Mouse (Mus musculus) cerebral cortex, adult 2 months (tissue): ENCODE results near the gene Tenm2.

Source experiments
- WGBS: fragments of 180-500 bp; shearing (Covaris S2); methylation state at CpG from one replicate; pipeline ENCODE4 v1.1.7; 2018; 5-methylcytosine and 5-hydroxymethylcytosine counted together

Tenm2 gene

GRCm38 (mm10) chr11:37235914-37236600 lies at the start of gene Tenm2:
Gene Tenm2 (minus strand): TSS chr11:37235964.
- under 1% methylated on average over 59 of the region's 59 CpGs for WGBS

GRCm38 (mm10) chr11:37285186-37285585 lies 49.4 kb upstream of the Tenm2 start:
- 48% methylated on average over 2 of the region's 2 CpGs for WGBS

- 73% methylated on average over 2 of the region's 2 CpGs for WGBS
Observed at GRCm38 (mm10) chr11:37248796-37249195, 13.0 kb upstream of the Tenm2 start.

- 24% methylated on average over 7 of the region's 7 CpGs for WGBS
Observed at GRCm38 (mm10) chr11:37237096-37237725, 1.4 kb upstream of the Tenm2 start.

- under 1% methylated on average over 31 of the region's 31 CpGs for WGBS
Observed at GRCm38 (mm10) chr11:37236601-37237083, 878 bp upstream of the Tenm2 start.

GRCm38 (mm10) chr11:37235021-37235795 lies 556 bp downstream of the Tenm2 start:
- WGBS = 6% methylated on average over 18 of the region's 18 CpGs

GRCm38 (mm10) chr11:37227404-37227803 lies 8.4 kb downstream of the Tenm2 start:
- 74% methylated on average over 1 of the region's 1 CpGs for WGBS

- 94% methylated on average over 10 of the region's 10 CpGs for WGBS
Observed at GRCm38 (mm10) chr11:37226943-37227342, 8.8 kb downstream of the Tenm2 start.

GRCm38 (mm10) chr11:37222737-37223136 lies 13.0 kb downstream of the Tenm2 start:
- 46% methylated on average over 2 of the region's 2 CpGs for WGBS

GRCm38 (mm10) chr11:37222056-37222455 lies 13.7 kb downstream of the Tenm2 start:
- WGBS = 45% methylated on average over 2 of the region's 2 CpGs

GRCm38 (mm10) chr11:37220921-37221320 lies 14.8 kb downstream of the Tenm2 start:
- 80% methylated on average over 6 of the region's 6 CpGs for WGBS

GRCm38 (mm10) chr11:37186132-37186531 lies 49.6 kb downstream of the Tenm2 start:
- 9% methylated on average over 3 of the region's 3 CpGs for WGBS

- WGBS = 54% methylated on average over 6 of the region's 6 CpGs
Observed at GRCm38 (mm10) chr11:37177426-37177825, 58.3 kb downstream of the Tenm2 start.

GRCm38 (mm10) chr11:37153933-37154880 lies 81.6 kb downstream of the Tenm2 start:
- WGBS = 31% methylated on average over 13 of the region's 13 CpGs

- WGBS = 53% methylated on average over 5 of the region's 5 CpGs
Observed at GRCm38 (mm10) chr11:37153382-37153781, 82.4 kb downstream of the Tenm2 start.

GRCm38 (mm10) chr11:37150011-37150410 lies 85.8 kb downstream of the Tenm2 start:
- 56% methylated on average over 1 of the region's 1 CpGs for whole genome bisulfite sequencing

GRCm38 (mm10) chr11:37143996-37144395 lies 91.8 kb downstream of the Tenm2 start:
- 54% methylated on average over 6 of the region's 6 CpGs for WGBS

GRCm38 (mm10) chr11:37143478-37143877 lies 92.3 kb downstream of the Tenm2 start:
- 88% methylated on average over 2 of the region's 2 CpGs for WGBS

- WGBS = 46% methylated on average over 2 of the region's 2 CpGs
Observed at GRCm38 (mm10) chr11:37128893-37129292, 106.9 kb downstream of the Tenm2 start.

GRCm38 (mm10) chr11:37115188-37115587 lies 120.6 kb downstream of the Tenm2 start:
- 68% methylated on average over 4 of the region's 4 CpGs for WGBS

- 57% methylated on average over 2 of the region's 2 CpGs for WGBS
Observed at GRCm38 (mm10) chr11:37107069-37107468, 128.7 kb downstream of the Tenm2 start.
